Mouse (Mus musculus) limb, embryonic 15.5 days (tissue): ENCODE measurements around the gene Flt1. TPM values are rescaled to one million over a fixed set of nuclear protein-coding genes. Genes with fewer than 3 reads are reported as not detected.
"Not testable (repeated sequence)": the region's sequence is repeated elsewhere in the genome, so short reads cannot be mapped to it uniquely, and the experiment has no call there.

ENCODE experiments used
- ATAC-seq: fragments of 200-750 bp; cut with Nextera tagmentation; 2 replicates; pipeline ENCODE4 v1.8.0; 2017; ENCODE audit warnings: low read depth, moderate TSS enrichment; ENCODE audit not compliant: insufficient number of reproducible peaks, low FRiP score, low TSS enrichment
- H3K27ac ChIP-seq: fragments of 300-500 bp; sonication (generic); 2 replicates; pipeline ENCODE4 v1.5.1; 2015; ENCODE audit warnings: moderate library complexity, mild to moderate bottlenecking, inconsistent platforms
- H3K27me3 ChIP-seq: fragments of 300-500 bp; sonication (generic); 2 replicates; pipeline ENCODE4 v1.6.1; 2015; ENCODE audit warnings: inconsistent platforms
- H3K36me3 ChIP-seq: fragments of 300-500 bp; sonication (generic); 2 replicates; pipeline ENCODE4 v1.6.1; 2015; ENCODE audit warnings: inconsistent platforms
- H3K4me1 ChIP-seq: fragments of 300-500 bp; sonication (generic); 2 replicates; pipeline ENCODE4 v1.6.1; 2015; ENCODE audit warnings: inconsistent platforms
- H3K4me2 ChIP-seq: fragments of 300-500 bp; sonication (generic); 2 replicates; pipeline ENCODE4 v1.6.1; 2015; ENCODE audit warnings: mild to moderate bottlenecking, inconsistent platforms
- H3K4me3 ChIP-seq: fragments of 300-500 bp; sonication (generic); 2 replicates; pipeline ENCODE4 v1.5.1; 2015; ENCODE audit warnings: mild to moderate bottlenecking, inconsistent platforms
- H3K9ac ChIP-seq: fragments of 300-500 bp; sonication (generic); 2 replicates; pipeline ENCODE4 v1.6.1; 2015; ENCODE audit warnings: inconsistent platforms
- H3K9me3 ChIP-seq: fragments of 300-500 bp; sonication (generic); 2 replicates; pipeline ENCODE4 v1.6.1; 2016; ENCODE audit warnings: inconsistent platforms
- WGBS: fragments of 180-500 bp; shearing (Covaris S2); methylation state at CpG from one replicate; pipeline ENCODE4 v1.1.7; 2015; 5-methylcytosine and 5-hydroxymethylcytosine counted together
- polyA plus RNA-seq: library from polyadenylated mRNA; unstranded; fragments of >200 nt; fragmentation: Nextera tagmentation; extraction: Ambion mirVana; gene quantifications from 2 replicates; pipeline ENCODE4 v1.2.1, GENCODE M21; 2015

Gene Flt1
- polyA plus RNA-seq, 1 experiment from 2014 or later: 12.2 TPM

DNA sequence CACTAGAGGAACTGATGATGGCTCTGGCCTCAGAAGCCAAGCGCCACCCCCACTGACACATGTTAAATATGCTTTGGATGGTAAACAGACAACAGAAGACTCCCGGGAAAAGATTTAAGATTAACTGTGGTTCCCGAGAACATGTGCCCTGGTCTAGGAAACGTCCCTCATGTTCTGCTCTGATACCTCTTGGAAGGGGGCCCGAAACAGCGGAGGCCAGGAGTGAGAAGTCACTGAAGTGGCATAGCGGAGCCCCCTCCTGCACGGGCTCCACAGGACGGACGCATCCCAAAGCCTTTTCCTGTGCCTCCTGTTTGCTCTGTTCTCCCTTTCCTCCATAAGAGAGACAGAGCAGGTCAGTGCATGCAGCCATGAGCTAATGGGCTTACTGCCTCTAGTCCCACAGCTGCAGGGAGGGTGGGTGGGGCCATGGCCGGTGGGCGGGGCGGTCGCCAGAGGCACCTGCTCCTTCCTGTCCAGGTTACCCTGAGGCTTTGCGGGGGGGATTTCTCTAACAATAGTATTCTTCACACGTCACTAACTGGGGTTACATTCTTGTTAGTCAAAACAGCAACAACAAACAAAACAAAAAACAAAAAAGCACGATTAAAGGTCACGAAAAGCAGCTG, 162.2 kb downstream of the Flt1 start:
- no peak for ATAC-seq
- H3K27ac ChIP-seq: no peak overlapping the region

DNA sequence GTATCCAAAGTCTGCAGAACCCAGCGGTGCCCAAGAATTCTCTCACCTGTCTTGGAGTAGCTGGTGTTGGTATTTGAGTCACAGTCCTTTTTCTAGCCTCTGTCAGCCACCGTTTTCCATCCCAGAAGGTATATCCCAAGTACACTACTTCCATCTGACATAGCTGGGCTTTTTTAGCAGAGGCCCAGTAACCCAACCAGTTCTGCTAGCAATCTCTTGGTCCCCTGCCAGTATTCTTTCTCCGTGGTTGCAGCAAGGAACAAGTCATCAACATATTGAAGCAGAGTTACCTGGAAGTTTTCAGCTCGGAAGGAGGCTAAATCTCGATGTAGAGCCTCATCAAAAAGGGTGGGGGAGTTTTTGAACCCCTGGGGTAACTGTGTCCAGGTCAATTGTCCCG, 168.2 kb downstream of the Flt1 start:
- not testable (repeated sequence) for H3K4me2 ChIP-seq, H3K36me3 ChIP-seq, H3K9ac ChIP-seq, H3K27me3 ChIP-seq, H3K27ac ChIP-seq, H3K4me1 ChIP-seq, H3K4me3 ChIP-seq, H3K9me3 ChIP-seq, ATAC-seq
- 59% methylated on average over 6 of the region's 6 CpGs for WGBS

More for the DNA sequence above, 162.2 kb downstream of the Flt1 start:
- Histone ChIP-seq H3K9ac (no peak overlapping the region), H3K4me2 (peak overlapping the region; percentile 26; the same call in 1 of the 2 replicates), H3K9me3 (no peaks in the 10 kb centered on the region), H3K36me3 (no peaks in the 10 kb centered on the region), H3K27me3 (no peaks in the 10 kb centered on the region), H3K4me3 (peak overlapping the region; percentile 5; the same call in 1 of the 2 replicates), H3K4me1 (peaks cover 4% of the 10 kb centered on the region)
- WGBS: 39% methylated on average over 18 of the region's 18 CpGs

DNA sequence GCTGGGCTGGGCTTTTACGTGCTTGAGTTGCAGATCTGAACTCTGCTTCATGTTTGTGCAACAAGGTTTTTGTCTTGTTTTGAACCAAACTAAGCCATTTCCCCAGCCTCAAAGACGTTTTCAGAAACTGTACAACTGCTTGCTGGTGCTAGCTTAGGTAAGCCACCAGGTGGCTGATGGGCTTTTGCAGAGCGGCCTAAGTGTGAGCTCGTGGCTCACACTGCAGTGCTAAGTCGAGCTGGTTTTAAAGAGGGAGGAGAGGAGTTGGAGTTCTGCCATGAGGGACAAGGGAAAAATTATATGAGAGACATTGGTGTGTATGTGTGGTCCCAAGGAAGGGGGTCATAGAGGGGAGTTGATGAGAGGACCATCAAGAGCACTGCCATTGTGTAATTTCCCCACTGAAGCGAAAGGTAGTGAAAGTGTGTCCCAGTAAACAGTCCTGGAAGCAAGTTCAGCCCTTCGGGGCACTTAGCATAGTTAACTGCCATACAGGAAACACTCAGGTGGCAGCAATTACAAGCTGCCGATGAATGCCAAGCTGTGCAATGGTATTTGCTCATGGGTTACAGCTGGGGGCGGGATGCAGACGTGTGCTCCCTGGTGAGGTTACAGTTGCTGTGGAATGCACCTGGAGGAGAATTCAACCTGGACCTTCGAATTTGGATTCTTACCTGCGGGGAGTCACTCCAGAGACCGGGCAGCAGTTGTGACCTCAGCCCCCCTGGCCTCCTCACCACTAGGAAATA, 173.8 kb downstream of the Flt1 start:
- ATAC-seq: no peak
- H3K9me3 ChIP-seq: no peaks in the 10 kb centered on the region
- peaks cover 11% of the 10 kb centered on the region for H3K4me1 ChIP-seq
- H3K27me3 ChIP-seq: no peaks in the 10 kb centered on the region
- H3K36me3 ChIP-seq: peaks cover 29% of the 10 kb centered on the region
- H3K4me2 ChIP-seq: no peak overlapping the region
- H3K9ac ChIP-seq: no peak overlapping the region
- 34% methylated on average over 13 of the region's 13 CpGs for WGBS
- H3K4me3 ChIP-seq: no peak overlapping the region
- H3K27ac ChIP-seq: no peak overlapping the region

DNA sequence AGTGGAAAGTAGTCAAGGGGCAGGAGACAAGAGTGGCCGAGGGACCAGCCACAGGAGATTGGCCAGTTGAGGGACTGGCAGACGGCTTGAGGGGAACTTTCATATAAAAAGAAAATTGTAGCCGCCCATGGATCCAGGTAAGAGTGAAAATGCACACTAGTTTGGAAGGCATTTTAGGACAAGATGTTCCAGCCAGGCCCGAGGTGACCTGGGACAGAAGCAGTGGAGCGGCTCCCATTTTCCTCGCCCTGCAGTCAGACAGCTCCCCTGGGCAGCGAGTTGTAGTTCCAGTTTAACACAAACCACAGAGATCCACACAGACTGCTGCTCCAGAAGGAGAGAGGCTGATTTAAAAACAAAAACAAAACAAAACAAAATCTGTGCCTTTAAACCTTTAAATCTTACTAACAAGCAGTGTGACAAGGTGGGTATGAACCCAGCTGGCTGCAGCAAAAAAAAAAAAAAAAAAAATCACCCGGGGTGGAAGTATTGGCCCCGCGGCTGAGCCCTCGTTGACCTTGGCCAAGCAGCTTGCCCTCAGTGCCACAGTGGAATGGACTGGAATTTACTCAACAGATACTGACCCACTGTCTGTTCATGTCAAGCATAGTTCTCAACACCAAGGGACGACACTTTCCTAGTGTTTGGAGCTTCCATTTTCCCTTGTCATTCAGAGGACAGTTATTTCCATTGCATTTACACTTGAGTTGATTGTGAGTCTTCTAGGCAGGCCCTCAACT, 176.6 kb downstream of the Flt1 start:
- H3K4me3 ChIP-seq: no peak overlapping the region
- H3K27ac ChIP-seq: no peak overlapping the region
- no peaks in the 10 kb centered on the region for H3K27me3 ChIP-seq
- peaks cover 46% of the 10 kb centered on the region for H3K36me3 ChIP-seq
- H3K9me3 ChIP-seq: no peaks in the 10 kb centered on the region
- 89% methylated on average over 12 of the region's 12 CpGs for WGBS
- H3K9ac ChIP-seq: no peak overlapping the region
- no peak for ATAC-seq
- peaks cover 11% of the 10 kb centered on the region for H3K4me1 ChIP-seq
- no peak overlapping the region for H3K4me2 ChIP-seq

DNA sequence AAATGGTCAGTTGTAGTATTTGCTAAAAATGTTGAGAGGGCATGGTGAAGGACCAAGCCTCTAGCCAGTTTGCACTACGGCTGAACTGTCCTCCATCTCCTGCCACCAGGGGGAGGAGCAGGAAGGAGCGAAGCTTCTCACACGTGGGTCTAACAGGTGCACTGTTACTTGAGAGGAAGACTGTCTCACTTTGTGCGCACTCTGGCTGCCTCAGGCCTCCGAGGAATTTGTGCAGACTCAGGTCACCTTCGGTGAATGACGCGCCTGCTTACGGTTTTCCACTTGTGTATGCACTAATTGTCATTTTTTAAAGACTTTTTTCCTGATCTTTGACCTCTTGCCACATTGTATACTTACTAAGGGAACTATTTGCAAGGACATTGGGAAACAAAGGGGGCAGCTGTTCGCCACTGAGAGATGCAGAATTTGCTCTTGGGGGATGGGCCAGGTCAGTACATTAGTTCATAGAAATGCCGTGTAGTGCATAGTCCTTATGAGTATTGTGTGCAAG, 180.0 kb downstream of the Flt1 start:
- Histone ChIP-seq H3K4me1 (no peaks in the 10 kb centered on the region), H3K4me2 (no peak overlapping the region), H3K9me3 (no peaks in the 10 kb centered on the region), H3K27me3 (no peaks in the 10 kb centered on the region), H3K4me3 (no peak overlapping the region), H3K9ac (no peak overlapping the region), H3K36me3 (peaks cover 57% of the 10 kb centered on the region), H3K27ac (no peak overlapping the region)
- ATAC-seq: no peak
- WGBS: 64% methylated on average over 11 of the region's 11 CpGs

DNA sequence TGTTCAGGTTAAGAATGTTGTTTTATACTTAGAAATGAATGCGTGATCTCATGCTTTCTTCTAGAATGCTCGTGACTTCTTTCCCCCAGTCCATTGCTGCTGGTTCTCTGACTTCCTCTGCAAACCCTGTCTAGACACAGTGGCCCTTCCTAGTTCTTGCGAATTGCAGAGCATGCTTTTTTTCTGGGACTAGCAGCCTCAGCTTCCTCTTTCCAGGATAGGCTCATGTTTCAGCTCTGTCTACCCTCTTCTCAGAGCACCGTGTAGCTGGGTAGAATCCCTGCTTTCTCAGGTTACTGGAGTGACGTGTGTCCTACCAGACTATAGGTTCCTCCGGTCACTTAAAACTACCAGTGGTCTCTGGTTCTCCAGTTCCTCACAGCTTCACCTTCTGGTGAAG, 183.5 kb downstream of the Flt1 start:
- Histone ChIP-seq H3K27me3 (no peaks in the 10 kb centered on the region), H3K9ac (no peak overlapping the region), H3K9me3 (no peaks in the 10 kb centered on the region), H3K36me3 (peaks cover 51% of the 10 kb centered on the region), H3K27ac (no peak overlapping the region), H3K4me2 (no peak overlapping the region), H3K4me1 (no peaks in the 10 kb centered on the region), H3K4me3 (no peak overlapping the region)
- 68% methylated on average over 6 of the region's 6 CpGs for WGBS
- no peak for ATAC-seq

DNA sequence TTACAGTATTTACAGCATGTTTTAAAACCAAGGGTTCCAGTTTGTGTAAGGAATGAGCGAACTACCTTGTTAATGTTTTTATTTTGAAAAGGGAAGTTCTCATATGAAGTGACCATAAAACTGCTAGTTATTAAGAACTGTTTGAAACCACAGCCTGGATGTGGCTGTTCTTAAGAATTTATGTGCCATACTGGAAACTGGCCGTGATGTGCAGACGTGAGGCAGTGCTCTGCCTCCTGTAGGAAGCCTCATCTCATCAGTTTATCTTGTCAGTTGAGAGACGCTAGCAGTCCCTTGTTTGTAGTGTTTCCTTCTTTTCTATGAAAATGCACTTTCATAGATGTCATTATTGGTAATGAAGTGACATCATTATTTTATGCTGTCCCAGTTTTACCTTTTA, 186.0 kb downstream of the Flt1 start:
- H3K36me3 ChIP-seq: peaks cover 52% of the 10 kb centered on the region
- no peak overlapping the region for H3K4me3 ChIP-seq
- 70% methylated on average over 4 of the region's 4 CpGs for WGBS

DNA sequence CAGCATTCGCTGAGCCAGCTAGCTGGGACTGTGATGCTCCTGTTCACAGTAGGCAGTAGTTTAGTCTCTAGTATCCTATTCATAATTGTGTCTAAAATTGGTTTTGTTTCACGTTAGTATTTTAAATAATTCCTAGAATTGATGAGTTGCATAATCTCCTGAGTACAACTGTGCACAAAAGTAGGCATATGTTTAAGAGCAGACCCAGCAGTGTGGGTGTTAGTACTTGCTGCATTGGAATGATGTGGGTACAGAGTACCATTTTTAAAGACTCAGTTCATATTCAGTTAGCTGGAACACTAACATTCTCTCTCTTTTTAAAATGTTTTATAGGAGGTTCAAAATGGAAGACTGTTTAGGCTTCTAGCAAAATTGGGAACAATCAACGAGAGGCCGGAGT, 186.4 kb downstream of the Flt1 start:
- no peak for ATAC-seq
- peaks cover 52% of the 10 kb centered on the region for H3K36me3 ChIP-seq
- H3K9me3 ChIP-seq: no peaks in the 10 kb centered on the region
- no peak overlapping the region for H3K27ac ChIP-seq
- H3K4me1 ChIP-seq: no peaks in the 10 kb centered on the region
- no peaks in the 10 kb centered on the region for H3K27me3 ChIP-seq
- no peak overlapping the region for H3K4me2 ChIP-seq
- H3K9ac ChIP-seq: no peak overlapping the region
- WGBS: 79% methylated on average over 4 of the region's 4 CpGs
- no peak overlapping the region for H3K4me3 ChIP-seq

More for the DNA sequence above, 186.0 kb downstream of the Flt1 start:
- no peak overlapping the region for H3K9ac ChIP-seq
- no peak overlapping the region for H3K27ac ChIP-seq
- H3K4me2 ChIP-seq: no peak overlapping the region
- no peaks in the 10 kb centered on the region for H3K9me3 ChIP-seq
- no peak for ATAC-seq
- H3K4me1 ChIP-seq: no peaks in the 10 kb centered on the region
- H3K27me3 ChIP-seq: no peaks in the 10 kb centered on the region

DNA sequence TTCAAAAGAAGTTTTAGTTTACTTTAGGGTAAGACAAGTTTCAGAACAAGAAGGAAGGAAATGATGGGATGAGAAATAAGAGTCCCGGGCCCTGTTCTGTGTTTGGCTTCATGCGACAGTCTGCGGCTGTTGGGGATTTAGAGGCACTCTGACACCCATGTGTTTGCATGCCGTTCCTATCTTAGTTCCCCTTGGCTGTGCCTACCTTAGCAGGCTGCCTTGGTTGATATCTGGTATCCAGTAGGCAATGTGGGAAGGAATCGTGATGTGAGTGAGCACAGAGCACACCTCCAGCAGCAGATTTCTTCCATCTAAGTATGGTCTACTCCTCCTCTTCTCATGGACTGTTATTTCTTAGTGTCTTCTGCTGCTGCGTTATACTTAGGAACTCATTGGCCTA, 193.8 kb downstream of the Flt1 start:
- no peak overlapping the region for H3K4me3 ChIP-seq
- H3K4me2 ChIP-seq: no peak overlapping the region
- no peaks in the 10 kb centered on the region for H3K27me3 ChIP-seq
- no peak overlapping the region for H3K9ac ChIP-seq
- H3K27ac ChIP-seq: no peak overlapping the region
- H3K36me3 ChIP-seq: peaks cover 44% of the 10 kb centered on the region
- no peak for ATAC-seq
- H3K9me3 ChIP-seq: no peaks in the 10 kb centered on the region
- 91% methylated on average over 6 of the region's 6 CpGs for WGBS
- no peaks in the 10 kb centered on the region for H3K4me1 ChIP-seq

DNA sequence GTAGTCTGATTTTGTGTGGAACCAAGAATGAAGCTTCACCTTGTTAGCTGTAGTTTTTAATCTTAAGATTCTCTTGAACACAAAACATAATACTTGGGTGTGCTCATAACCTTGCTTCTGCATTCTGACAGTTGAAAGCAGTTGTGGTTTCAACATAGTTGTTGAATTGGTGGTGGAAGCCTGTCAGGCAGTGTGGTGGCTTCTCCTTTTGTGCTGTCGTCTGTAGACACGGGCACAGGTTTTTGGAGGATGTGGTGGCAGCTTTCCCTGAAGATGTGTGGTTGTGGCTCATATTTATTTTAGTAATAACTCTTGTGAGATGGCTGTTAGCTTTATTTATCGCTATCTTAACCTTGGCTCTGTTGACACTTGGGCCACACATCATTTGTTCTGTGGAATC, 198.0 kb downstream of the Flt1 start:
- no peak for ATAC-seq
- H3K27ac ChIP-seq: no peak overlapping the region
- no peak overlapping the region for H3K9ac ChIP-seq

DNA sequence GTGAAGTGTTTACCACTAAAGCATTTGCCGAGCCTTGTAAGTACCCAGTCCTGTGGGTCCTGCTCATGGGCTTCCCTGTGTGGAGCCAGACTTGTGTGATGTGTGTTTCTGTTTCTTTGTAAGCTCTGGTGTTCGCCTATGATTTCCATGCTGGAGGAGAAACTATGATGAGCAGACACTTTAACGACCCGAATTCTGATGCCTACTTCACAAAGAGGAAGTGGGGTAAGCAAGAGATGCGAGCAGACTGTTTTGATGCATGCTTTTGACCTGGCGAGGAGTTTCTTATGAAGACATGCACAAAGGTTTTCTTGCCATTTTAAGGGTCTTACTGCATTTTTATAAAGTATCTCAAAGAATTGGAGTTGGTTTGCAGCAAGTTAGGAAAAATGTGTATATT, 198.8 kb downstream of the Flt1 start:
- peaks cover 42% of the 10 kb centered on the region for H3K36me3 ChIP-seq
- no peaks in the 10 kb centered on the region for H3K9me3 ChIP-seq

More for the DNA sequence above, 198.0 kb downstream of the Flt1 start:
- no peaks in the 10 kb centered on the region for H3K9me3 ChIP-seq
- H3K4me1 ChIP-seq: no peaks in the 10 kb centered on the region
- peaks cover 36% of the 10 kb centered on the region for H3K36me3 ChIP-seq
- no peak overlapping the region for H3K4me3 ChIP-seq
- 95% methylated on average over 3 of the region's 3 CpGs for WGBS
- no peaks in the 10 kb centered on the region for H3K27me3 ChIP-seq
- H3K4me2 ChIP-seq: no peak overlapping the region

More for the DNA sequence above, 198.8 kb downstream of the Flt1 start:
- 87% methylated on average over 6 of the region's 6 CpGs for WGBS
- no peak overlapping the region for H3K9ac ChIP-seq
- no peak overlapping the region for H3K4me3 ChIP-seq
- no peak for ATAC-seq
- H3K4me1 ChIP-seq: no peaks in the 10 kb centered on the region
- no peaks in the 10 kb centered on the region for H3K27me3 ChIP-seq
- H3K27ac ChIP-seq: no peak overlapping the region
- H3K4me2 ChIP-seq: no peak overlapping the region
